Mouse (Mus musculus) kidney, adult 2 months (tissue): ENCODE results near the gene Kif16b.

Source experiments
- CTCF ChIP-seq: fragments of 200-500 bp; conservative IDR thresholded peaks from 2 replicates; pipeline ENCODE4 v1.5.1; 2011; ENCODE audit warnings: low read depth, mild to moderate bottlenecking, control low read depth, low read length, moderate library complexity, mixed read lengths; ENCODE audit not compliant: insufficient read depth, insufficient read length
- POLR2A ChIP-seq: fragments of 200-500 bp; IDR thresholded peaks from one replicate; pipeline ENCODE4 v1.6.1; 2011; ENCODE audit warnings: low read depth, low read length, control low read depth

GRCm38 (mm10) chr2:142712727-142713126 is 188.6 kb downstream of the Kif16b start:
- TF ChIP-seq POLR2A (no peak), CTCF (no peak)
